Mouse (Mus musculus) G1E (cell line): ENCODE measurements around the gene Cask.

Experiments
- CTCF ChIP-seq: IDR thresholded peaks from 2 replicates; pipeline ENCODE4 v1.5.1; 2012; ENCODE audit warnings: low read depth, low read length, inconsistent platforms, mixed read lengths
- GATA1 ChIP-seq: IDR thresholded peaks from 2 replicates; pipeline ENCODE4 v1.6.1; 2012; ENCODE audit warnings: borderline replicate concordance, low read length, inconsistent platforms, mixed read lengths

DNA sequence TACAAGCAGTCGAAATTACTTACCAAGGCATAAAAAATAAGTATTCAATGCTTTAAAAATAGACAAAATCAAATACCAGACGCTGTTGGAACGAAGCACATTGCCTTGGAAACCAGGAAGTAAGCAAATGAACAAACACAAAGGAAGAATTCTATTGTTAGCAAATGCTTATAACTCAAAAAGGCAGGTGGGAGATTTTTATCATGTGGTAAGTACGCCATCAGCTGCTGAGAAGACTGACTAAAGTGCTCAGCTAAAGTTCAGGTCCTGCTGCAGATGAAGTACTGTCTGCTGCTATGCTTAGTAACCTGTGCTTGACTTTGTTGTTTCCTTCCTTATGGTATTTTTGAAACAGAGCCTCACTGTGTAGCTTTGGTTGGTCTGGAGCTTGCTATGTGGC lies 232.7 kb downstream of the Cask start:
- TF ChIP-seq CTCF (no peak), GATA1 (no peak)
